Mouse (Mus musculus): ENCODE measurements around the gene Ccdc24. TPM values are rescaled to one million over a fixed set of nuclear protein-coding genes. Genes with fewer than 3 reads are reported as not detected.

The Ccdc24 gene
- polyA plus RNA-seq, 1 experiment from 2014 or later: 0.41 TPM

- no peak for ATAC-seq (ENCODE audit: low FRiP score, low TSS enrichment)
- 74% methylated on average over 9 of the region's 9 CpGs for WGBS
- Histone ChIP-seq H3K27ac (replicated peaks) (no peak overlapping the region), H3K36me3 (ENCODE audit: control insufficient read depth, insufficient read depth, low read length) (0 out of 2 replicates have a peak, but pooled peaks cover 6% of the 10 kb centered on the region), H3K4me3 (ENCODE audit: low read depth, low read length) (peak overlapping the region; percentile 95; the same call in 1 of the 2 replicates), H3K9me3 (ENCODE audit: control insufficient read depth, low read length) (no peaks in the 10 kb centered on the region), H3K9ac (ENCODE audit: low read length) (no peak overlapping the region), H3K4me1 (replicated peaks; ENCODE audit: control insufficient read depth, insufficient read depth) (peaks cover 9% of the 10 kb centered on the region; the same call in 1 of the 2 replicates), H3K4me2 (replicated peaks; ENCODE audit: low read depth) (peak overlapping the region; percentile 99), H3K27me3 (ENCODE audit: control insufficient read depth, insufficient read depth, low read length) (no peaks in the 10 kb centered on the region)
- TF ChIP-seq EP300 (optimal IDR thresholded peaks at IDR 0.05) (no peak), CTCF (IDR thresholded peaks at IDR 0.05; ENCODE audit: low read depth) (no peak)
- no peak for DNase-seq (ENCODE audit: low spot score)
These were observed 13.6 kb upstream of the Ccdc24 start for GRCm38 (mm10) chr4:117885994-117886393.

GRCm38 (mm10) chr4:117885093-117885492, 12.7 kb upstream of the Ccdc24 start:
- H3K27ac ChIP-seq (replicated peaks): no peak overlapping the region
- DNase-seq (ENCODE audit: low spot score): no peak
- TF ChIP-seq EP300 (optimal IDR thresholded peaks at IDR 0.05) (no peak), CTCF (IDR thresholded peaks at IDR 0.05; ENCODE audit: low read depth) (no peak)
- ATAC-seq (ENCODE audit: low FRiP score, low TSS enrichment): no peak
- H3K9ac ChIP-seq (ENCODE audit: low read length): no peak overlapping the region
- 93% methylated on average over 10 of the region's 10 CpGs for WGBS
- 0 out of 2 replicates have a peak, but pooled peaks cover 6% of the 10 kb centered on the region for H3K36me3 ChIP-seq (ENCODE audit: control insufficient read depth, insufficient read depth, low read length)
- H3K27me3 ChIP-seq (ENCODE audit: control insufficient read depth, insufficient read depth, low read length): no peaks in the 10 kb centered on the region
- H3K9me3 ChIP-seq (ENCODE audit: control insufficient read depth, low read length): no peaks in the 10 kb centered on the region
- H3K4me2 ChIP-seq (replicated peaks; ENCODE audit: low read depth): no peak overlapping the region
- no peak overlapping the region for H3K4me3 ChIP-seq (ENCODE audit: low read depth, low read length)
- H3K4me1 ChIP-seq (replicated peaks; ENCODE audit: control insufficient read depth, insufficient read depth): peaks cover 9% of the 10 kb centered on the region; the same call in 1 of the 2 replicates

GRCm38 (mm10) chr4:117884146-117884545, 11.8 kb upstream of the Ccdc24 start:
- no peaks in the 10 kb centered on the region for H3K9me3 ChIP-seq (ENCODE audit: control insufficient read depth, low read length)
- H3K4me2 ChIP-seq (replicated peaks; ENCODE audit: low read depth): peak overlapping the region; percentile 92; the same call in 1 of the 2 replicates
- no peak overlapping the region for H3K4me3 ChIP-seq (ENCODE audit: low read depth, low read length)
- H3K36me3 ChIP-seq (ENCODE audit: control insufficient read depth, insufficient read depth, low read length): 0 out of 2 replicates have a peak, but pooled peaks cover 6% of the 10 kb centered on the region
- 73% methylated on average over 1 of the region's 1 CpGs for WGBS
- TF ChIP-seq CTCF (IDR thresholded peaks at IDR 0.05; ENCODE audit: low read depth) (no peak), EP300 (optimal IDR thresholded peaks at IDR 0.05) (no peak)
- ATAC-seq (ENCODE audit: low FRiP score, low TSS enrichment): no peak
- no peak overlapping the region for H3K27ac ChIP-seq (replicated peaks)
- H3K4me1 ChIP-seq (replicated peaks; ENCODE audit: control insufficient read depth, insufficient read depth): peaks cover 9% of the 10 kb centered on the region; the same call in 1 of the 2 replicates
- no peaks in the 10 kb centered on the region for H3K27me3 ChIP-seq (ENCODE audit: control insufficient read depth, insufficient read depth, low read length)
- DNase-seq (ENCODE audit: low spot score): no peak
- no peak overlapping the region for H3K9ac ChIP-seq (ENCODE audit: low read length)

- TF ChIP-seq EP300 (optimal IDR thresholded peaks at IDR 0.05): no peak
- TF ChIP-seq CTCF (IDR thresholded peaks at IDR 0.05; ENCODE audit: low read depth): peak; percentile 49
- H3K9me3 ChIP-seq (ENCODE audit: control insufficient read depth, low read length): no peaks in the 10 kb centered on the region
- under 1% methylated on average over 50 of the region's 103 CpGs for WGBS
- H3K27me3 ChIP-seq (ENCODE audit: control insufficient read depth, insufficient read depth, low read length): no peaks in the 10 kb centered on the region
- DNase-seq (ENCODE audit: low spot score) (peak; percentile 51), ATAC-seq (ENCODE audit: low FRiP score, low TSS enrichment) (peak; percentile 24; the same call in 1 of the 2 replicates)
- 0 out of 2 replicates have a peak, but pooled peaks cover 6% of the 10 kb centered on the region for H3K36me3 ChIP-seq (ENCODE audit: control insufficient read depth, insufficient read depth, low read length)
- peak within 1 kb of the TSS; percentile 67 for H3K4me3 ChIP-seq (ENCODE audit: low read depth, low read length)
- H3K4me2 ChIP-seq (replicated peaks; ENCODE audit: low read depth): peak within 1 kb of the TSS; percentile 92
- H3K27ac ChIP-seq (replicated peaks): peak within 1 kb of the TSS; percentile 40; the same call in 1 of the 2 replicates
- peaks cover 9% of the 10 kb centered on the region; the same call in 1 of the 2 replicates for H3K4me1 ChIP-seq (replicated peaks; ENCODE audit: control insufficient read depth, insufficient read depth)
- H3K9ac ChIP-seq (ENCODE audit: low read length): peak within 1 kb of the TSS; percentile 74
These were observed 10.6 kb upstream of the Ccdc24 start, which contains the start of gene B4galt2 for GRCm38 (mm10) chr4:117882701-117883691. TSS of gene B4galt2 (minus strand) at chr4:117883487.

GRCm38 (mm10) chr4:117878703-117879102, 6.3 kb upstream of the Ccdc24 start:
- H3K27ac ChIP-seq (replicated peaks): no peak overlapping the region
- H3K4me3 ChIP-seq (ENCODE audit: low read depth, low read length): no peak overlapping the region
- no peak for DNase-seq (ENCODE audit: low spot score)
- H3K4me1 ChIP-seq (replicated peaks; ENCODE audit: control insufficient read depth, insufficient read depth): peaks cover 3% of the 10 kb centered on the region; the same call in 1 of the 2 replicates
- no peaks in the 10 kb centered on the region; the same call in 1 of the 2 replicates for H3K36me3 ChIP-seq (ENCODE audit: control insufficient read depth, insufficient read depth, low read length)
- H3K27me3 ChIP-seq (ENCODE audit: control insufficient read depth, insufficient read depth, low read length): no peaks in the 10 kb centered on the region
- TF ChIP-seq EP300 (optimal IDR thresholded peaks at IDR 0.05): no peak
- TF ChIP-seq CTCF (IDR thresholded peaks at IDR 0.05; ENCODE audit: low read depth): no peak
- H3K9ac ChIP-seq (ENCODE audit: low read length): no peak overlapping the region
- no peak for ATAC-seq (ENCODE audit: low FRiP score, low TSS enrichment)
- 85% methylated on average over 5 of the region's 5 CpGs for WGBS
- no peak overlapping the region for H3K4me2 ChIP-seq (replicated peaks; ENCODE audit: low read depth)
- H3K9me3 ChIP-seq (ENCODE audit: control insufficient read depth, low read length): no peaks in the 10 kb centered on the region
